Mouse (Mus musculus) MEL (cell line): ENCODE results near the gene Daw1.

ENCODE experiments used
- CHD1 ChIP-seq: IDR thresholded peaks from 2 replicates; pipeline ENCODE4 v1.6.1; 2012; ENCODE audit warnings: low read depth, mild to moderate bottlenecking, inconsistent platforms, low read length, improper control_type of control experiment
- CTCF ChIP-seq, 3 experiments: IDR thresholded peaks in 2 of 3; conservative IDR thresholded peaks in 1 of 3; 2 replicates each; pipeline ENCODE4 v1.5.1; 2011 to 2012; ENCODE audit warnings: low read length in 3 of 3, low read depth in 2 of 3, mild to moderate bottlenecking in 2 of 3, improper control_type of control experiment in 1 of 3, inconsistent platforms in 1 of 3, mixed read lengths in 1 of 3, moderate library complexity in 1 of 3; ENCODE audit not compliant: control insufficient read depth in 1 of 3, insufficient read depth in 1 of 3, poor library complexity in 1 of 3, severe bottlenecking in 1 of 3
- EP300 ChIP-seq, 2 experiments: IDR thresholded peaks; 2 replicates each; pipeline ENCODE4 v1.6.1; 2011; ENCODE audit warnings: improper control_type of control experiment in 2 of 2, low read length in 2 of 2, low read depth in 1 of 2, mild to moderate bottlenecking in 1 of 2
- GATA1 ChIP-seq: IDR thresholded peaks from 2 replicates; pipeline ENCODE4 v1.6.1; 2011; ENCODE audit warnings: low read depth, low read length, improper control_type of control experiment
- KAT2A ChIP-seq: conservative IDR thresholded peaks from 2 replicates; pipeline ENCODE4 v1.6.1; 2012; ENCODE audit warnings: low read depth, low read length, improper control_type of control experiment, inconsistent platforms
- MXI1 ChIP-seq: IDR thresholded peaks from 2 replicates; pipeline ENCODE4 v1.6.1; 2011; ENCODE audit warnings: mild to moderate bottlenecking, low read depth, low read length, improper control_type of control experiment
- MYC ChIP-seq: IDR thresholded peaks from 2 replicates; pipeline ENCODE4 v1.6.1; 2011; ENCODE audit warnings: low read depth, mild to moderate bottlenecking, low read length, improper control_type of control experiment, moderate library complexity
- POLR2A ChIP-seq, 2 experiments: IDR thresholded peaks; 2 replicates each; pipeline ENCODE4 v1.6.1; 2011 to 2012; ENCODE audit warnings: low read length in 2 of 2, mild to moderate bottlenecking in 2 of 2, control low read depth in 1 of 2, improper control_type of control experiment in 1 of 2, low read depth in 1 of 2, moderate library complexity in 1 of 2; ENCODE audit not compliant: control insufficient read depth in 1 of 2, insufficient read depth in 1 of 2, poor library complexity in 1 of 2
- RAD21 ChIP-seq: IDR thresholded peaks from 2 replicates; pipeline ENCODE4 v1.6.1; 2011; ENCODE audit warnings: mild to moderate bottlenecking, low read depth, low read length, improper control_type of control experiment
- TBP ChIP-seq: IDR thresholded peaks from 2 replicates; pipeline ENCODE4 v1.8.0; 2011; ENCODE audit warnings: low read depth, low read length, improper control_type of control experiment

- no peak for TF ChIP-seq CTCF (IDR thresholded peaks at IDR 0.05 in 2 of 3, conservative IDR thresholded peaks at IDR 0.05 in 1 of 3; ENCODE audit: control insufficient read depth in 1 of 3, insufficient read depth in 1 of 3, low read depth in 2 of 3, low read length in 3 of 3, poor library complexity in 1 of 3, severe bottlenecking in 1 of 3)
- no peak for TF ChIP-seq MYC
- TF ChIP-seq POLR2A (IDR thresholded peaks at IDR 0.05; ENCODE audit: control insufficient read depth in 1 of 2, insufficient read depth in 1 of 2, low read depth in 1 of 2, low read length in 2 of 2, poor library complexity in 1 of 2): no peak
- no peak for TF ChIP-seq TBP
- no peak for TF ChIP-seq MXI1
- TF ChIP-seq EP300 (IDR thresholded peaks at IDR 0.05; ENCODE audit: low read depth in 1 of 2, low read length in 2 of 2): no peak
- TF ChIP-seq RAD21: no peak
- TF ChIP-seq GATA1: no peak
- no peak for TF ChIP-seq KAT2A
- TF ChIP-seq CHD1: no peak
Measured at GRCm38 (mm10) chr1:83156876-83157275, 2.7 kb upstream of the Daw1 start.
